Mouse (Mus musculus) CH12.LX (cell line): ENCODE measurements around the gene Ccdc162. TPM values are rescaled to one million over a fixed set of nuclear protein-coding genes. Genes with fewer than 3 reads are reported as not detected.

ENCODE experiments used
- DNase-seq: peaks from one replicate; pipeline ENCODE4 v3.0.0-alpha.2; 2013; ENCODE audit errors: extremely low read depth
- H3K27ac ChIP-seq: 2 replicates; pipeline ENCODE4 v1.5.1; 2012; ENCODE audit warnings: low read depth, mild to moderate bottlenecking, control low read depth, moderate library complexity; ENCODE audit not compliant: insufficient read depth
- H3K27me3 ChIP-seq: replicated peaks from 2 replicates; pipeline ENCODE3; 2012; ENCODE audit warnings: inconsistent platforms
- H3K36me3 ChIP-seq, 2 experiments: replicated peaks in 1 of 2; 2 replicates each; pipeline versions ENCODE3 to v1.6.1; 2012; ENCODE audit warnings: inconsistent platforms in 1 of 2, low read length in 1 of 2, mild to moderate bottlenecking in 1 of 2, mixed read lengths in 1 of 2, moderate library complexity in 1 of 2; ENCODE audit not compliant: control insufficient read depth in 1 of 2, insufficient read depth in 1 of 2
- H3K4me1 ChIP-seq, 2 experiments: 2 replicates each; pipeline ENCODE4 v1.6.1; 2012; ENCODE audit warnings: inconsistent platforms in 1 of 2, moderate library complexity in 1 of 2; ENCODE audit not compliant: insufficient read depth in 2 of 2, control insufficient read depth in 1 of 2
- H3K4me2 ChIP-seq: 2 replicates; pipeline ENCODE4 v1.6.1; 2012; ENCODE audit warnings: low read depth, mild to moderate bottlenecking, control low read depth; ENCODE audit not compliant: poor library complexity, insufficient read depth, severe bottlenecking
- H3K4me3 ChIP-seq, 3 experiments: fragments of 150-350 bp in 1 of 3; sonication (generic) in 1 of 3; replicated peaks in 1 of 3; 2 replicates each; pipeline versions ENCODE3 to v1.5.1; 2011 to 2012; ENCODE audit warnings: low read depth in 2 of 3, low read length in 2 of 3, mild to moderate bottlenecking in 2 of 3, moderate library complexity in 2 of 3, control low read depth in 1 of 3, improper control_type of control experiment in 1 of 3, inconsistent platforms in 1 of 3, mixed read lengths in 1 of 3; ENCODE audit not compliant: poor library complexity in 1 of 3
- H3K79me2 ChIP-seq: replicated peaks from 2 replicates; pipeline ENCODE4 v1.6.1; 2012; ENCODE audit warnings: mild to moderate bottlenecking, moderate library complexity; ENCODE audit not compliant: control insufficient read depth, poor library complexity, insufficient read depth, severe bottlenecking; ENCODE audit errors: extremely low read depth
- H3K9ac ChIP-seq: 2 replicates; pipeline ENCODE4 v1.6.1; 2012; ENCODE audit warnings: low read depth, mild to moderate bottlenecking, control low read depth, moderate library complexity; ENCODE audit not compliant: insufficient read depth
- H3K9me3 ChIP-seq: replicated peaks from 2 replicates; pipeline ENCODE3; 2012; ENCODE audit warnings: low read length, inconsistent platforms, mixed read lengths
- CTCF ChIP-seq, 2 experiments: IDR thresholded peaks in 1 of 2; conservative IDR thresholded peaks in 1 of 2; 2 replicates each; pipeline ENCODE4 v1.5.1; 2011 to 2012; ENCODE audit warnings: low read depth in 2 of 2, low read length in 2 of 2, improper control_type of control experiment in 1 of 2, inconsistent platforms in 1 of 2, mild to moderate bottlenecking in 1 of 2, moderate library complexity in 1 of 2
- E2F4 ChIP-seq: IDR thresholded peaks from 2 replicates; pipeline ENCODE4 v1.6.1; 2011; ENCODE audit warnings: low read depth, low read length, improper control_type of control experiment; ENCODE audit not compliant: insufficient replicate concordance
- EP300 ChIP-seq: IDR thresholded peaks from 2 replicates; pipeline ENCODE4 v1.6.1; 2011; ENCODE audit warnings: low read length, improper control_type of control experiment
- ETS1 ChIP-seq: conservative IDR thresholded peaks from 2 replicates; pipeline ENCODE4 v1.6.1; 2012; ENCODE audit warnings: low read depth, mild to moderate bottlenecking, inconsistent platforms, low read length, improper control_type of control experiment, moderate library complexity
- JUN ChIP-seq: IDR thresholded peaks from 2 replicates; pipeline ENCODE4 v1.6.1; 2011; ENCODE audit warnings: low read depth, mild to moderate bottlenecking, low read length, improper control_type of control experiment, moderate library complexity; ENCODE audit not compliant: insufficient read depth
- JUND ChIP-seq: conservative IDR thresholded peaks from 2 replicates; pipeline ENCODE4 v1.6.1; 2011; ENCODE audit warnings: low read depth, low read length, improper control_type of control experiment
- KAT2A ChIP-seq: IDR thresholded peaks from 2 replicates; pipeline ENCODE4 v1.6.1; 2012; ENCODE audit warnings: low read length, improper control_type of control experiment, inconsistent platforms; ENCODE audit not compliant: insufficient replicate concordance
- MAFK ChIP-seq: IDR thresholded peaks from 2 replicates; pipeline ENCODE4 v1.6.1; 2011; ENCODE audit warnings: low read length, improper control_type of control experiment; ENCODE audit not compliant: insufficient replicate concordance
- MAX ChIP-seq: IDR thresholded peaks from 2 replicates; pipeline ENCODE4 v1.6.1; 2011; ENCODE audit warnings: low read length, improper control_type of control experiment
- MEF2A ChIP-seq: IDR thresholded peaks from 2 replicates; pipeline ENCODE4 v1.6.1; 2014; ENCODE audit warnings: low read depth, mild to moderate bottlenecking, inconsistent platforms, low read length, improper control_type of control experiment, borderline replicate concordance
- MYC ChIP-seq: IDR thresholded peaks from 2 replicates; pipeline ENCODE4 v1.6.1; 2011; ENCODE audit warnings: low read depth, mild to moderate bottlenecking, improper control_type of control experiment, low read length
- NRF1 ChIP-seq: IDR thresholded peaks from 2 replicates; pipeline ENCODE4 v1.6.1; 2014; ENCODE audit warnings: low read depth, mild to moderate bottlenecking, inconsistent platforms, low read length, improper control_type of control experiment, moderate library complexity
- POLR2A ChIP-seq: IDR thresholded peaks from 2 replicates; pipeline ENCODE4 v1.6.1; 2011; ENCODE audit warnings: low read depth, mild to moderate bottlenecking, improper control_type of control experiment, low read length
- RCOR1 ChIP-seq: conservative IDR thresholded peaks from 2 replicates; pipeline ENCODE4 v1.6.1; 2012; ENCODE audit warnings: low read depth, mild to moderate bottlenecking, inconsistent platforms, low read length, improper control_type of control experiment
- TCF12 ChIP-seq: IDR thresholded peaks from 2 replicates; pipeline ENCODE4 v1.6.1; 2014; ENCODE audit warnings: low read depth, mild to moderate bottlenecking, inconsistent platforms, low read length, improper control_type of control experiment
- UBTF ChIP-seq: IDR thresholded peaks from 2 replicates; pipeline ENCODE4 v1.6.1; 2012; ENCODE audit warnings: low read depth, mild to moderate bottlenecking, inconsistent platforms, low read length, improper control_type of control experiment, moderate library complexity
- USF1 ChIP-seq: IDR thresholded peaks from 2 replicates; pipeline ENCODE4 v1.6.1; 2014; ENCODE audit warnings: low read depth, mild to moderate bottlenecking, inconsistent platforms, low read length, improper control_type of control experiment
- ZMIZ1 ChIP-seq: IDR thresholded peaks from 2 replicates; pipeline ENCODE4 v1.6.1; 2012; ENCODE audit warnings: low read depth, mild to moderate bottlenecking, inconsistent platforms, low read length, improper control_type of control experiment
- ZNF384 ChIP-seq: IDR thresholded peaks from 2 replicates; pipeline ENCODE4 v1.6.1; 2012; ENCODE audit warnings: low read depth, low read length, improper control_type of control experiment, inconsistent platforms
- dilution Hi-C: fragments of 300-500 bp; cut with MboI; formaldehyde crosslinking; loops from 2 replicates; pipeline ENCODE4 v1.14.3; 2020; ENCODE audit warnings: low sequenced_read_pairs; ENCODE audit not compliant: extremely low pct_unique_long_range_greater_than_20kb, extremely low pct_ligation_motif_present
- in situ Hi-C: fragments of 300-500 bp; cut with MboI; formaldehyde crosslinking; loops from 3 replicates; pipeline ENCODE4 v1.14.3; 2019; ENCODE audit warnings: low sequenced_read_pairs, low pct_ligation_motif_present, low pct_unique_long_range_greater_than_20kb, mixed read lengths
- polyA plus RNA-seq: library from polyadenylated mRNA; unstranded; fragments of >175 nt; gene quantifications from 2 replicates; pipeline ENCODE4 v1.2.1, GENCODE M21; 2012; ENCODE audit warnings: low read depth; ENCODE audit not compliant: insufficient read length
- total RNA-seq, 2 experiments: library from RNA; depleted of rRNA; stranded (reverse); fragments of 300-350 nt in 1 of 2; fragments of >200 nt in 1 of 2; gene quantifications; 2 replicates each; pipeline ENCODE4 v1.2.3; 2012 to 2014

Ccdc162 gene
- total and polyA plus RNA-seq, 3 experiments: 0.64 to 1.3 (median 1.3) TPM

- no peak for TF ChIP-seq RCOR1
- TF ChIP-seq JUND: no peak
- TF ChIP-seq UBTF: no peak
- TF ChIP-seq E2F4: no peak
- no peak for TF ChIP-seq MEF2A
- no peak for TF ChIP-seq EP300
- TF ChIP-seq CTCF (conservative IDR thresholded peaks at IDR 0.05 in 1 of 2, IDR thresholded peaks at IDR 0.05 in 1 of 2; ENCODE audit: low read depth in 2 of 2, low read length in 2 of 2): no peak
- no peak for TF ChIP-seq ZNF384
- no peak for TF ChIP-seq USF1
- TF ChIP-seq MAX: no peak
- TF ChIP-seq NRF1: no peak
- TF ChIP-seq ETS1: no peak
- no peak for TF ChIP-seq MAFK
- TF ChIP-seq, all 38 proteins: peak for 0
- Histone ChIP-seq H3K9me3 (no peaks in the 10 kb centered on the region), H3K36me3 (peaks cover 30 to 74% of the 10 kb centered on the region in 2 experiments), H3K79me2 (no peaks in the 10 kb centered on the region), H3K4me2 (no peak overlapping the region), H3K4me1 (no peaks in the 10 kb centered on the region), H3K4me3 (no peak overlapping the region), H3K9ac (no peak overlapping the region), H3K27me3 (no peaks in the 10 kb centered on the region), H3K27ac (no peak overlapping the region)
- DNase-seq: no peak
- in situ Hi-C loops: no loop called here
- dilution Hi-C loops: no loop called here
These were observed 20.8 kb upstream of the Ccdc162 start for GRCm38 (mm10) chr10:41737245-41737644.

DNA sequence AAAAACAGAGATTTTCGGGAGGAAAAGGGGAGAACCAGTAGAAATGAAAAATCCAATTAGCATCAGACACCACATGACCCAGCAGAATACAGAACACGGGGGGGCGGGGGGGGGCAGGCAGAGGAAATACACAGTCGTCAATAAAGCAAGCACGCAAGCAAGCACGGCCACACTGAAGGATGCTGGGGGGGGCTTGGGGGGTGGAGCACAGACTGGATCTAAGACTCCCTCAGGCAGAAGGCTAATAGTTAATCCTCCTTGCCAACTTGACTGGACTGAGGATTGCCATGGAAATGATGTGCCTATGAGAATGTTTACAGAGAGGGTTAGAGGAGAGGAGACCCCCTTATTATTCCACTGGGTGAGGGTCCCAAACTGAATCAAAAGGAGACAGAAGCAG lies 19.0 kb upstream of the Ccdc162 start:
- Histone ChIP-seq H3K27ac (no peak overlapping the region), H3K4me1 (no peaks in the 10 kb centered on the region), H3K36me3 (peaks cover 28 to 76% of the 10 kb centered on the region in 2 experiments), H3K9ac (no peak overlapping the region), H3K9me3 (no peaks in the 10 kb centered on the region), H3K79me2 (no peaks in the 10 kb centered on the region), H3K4me3 (no peak overlapping the region), H3K4me2 (no peak overlapping the region), H3K27me3 (no peaks in the 10 kb centered on the region)
- DNase-seq: no peak
- dilution Hi-C loops: no loop called here
- in situ Hi-C loops: no loop called here
- no peak for TF ChIP-seq USF1
- no peak for TF ChIP-seq CTCF (conservative IDR thresholded peaks at IDR 0.05 in 1 of 2, IDR thresholded peaks at IDR 0.05 in 1 of 2; ENCODE audit: low read depth in 2 of 2, low read length in 2 of 2)
- no peak for TF ChIP-seq ZMIZ1
- TF ChIP-seq TCF12: no peak
- no peak for TF ChIP-seq POLR2A
- TF ChIP-seq NRF1: no peak
- TF ChIP-seq JUN: no peak
- TF ChIP-seq MYC: no peak
- no peak for TF ChIP-seq KAT2A
- no peak for TF ChIP-seq ZNF384
